Mouse (Mus musculus) CD4-positive, CD25-positive, alpha-beta regulatory T cell, adult 9 weeks (primary cell): ENCODE measurements around the gene Gm8237. TPM values are rescaled to one million over a fixed set of nuclear protein-coding genes. Genes with fewer than 3 reads are reported as not detected.

Source experiments
- polyA plus RNA-seq: library from polyadenylated mRNA; unstranded; fragments of 100-300 nt; shearing (Covaris generic); gene quantifications from one replicate; pipeline ENCODE4 v1.2.1, GENCODE M21; 2017

Gene Gm8237
- polyA plus RNA-seq, result 1.8 TPM

GRCm38 (mm10) chr14:5880241-5880640 is at the start of gene Gm8237:
TSS of gene Gm8237 (minus strand) at chr14:5880382.

DNA sequence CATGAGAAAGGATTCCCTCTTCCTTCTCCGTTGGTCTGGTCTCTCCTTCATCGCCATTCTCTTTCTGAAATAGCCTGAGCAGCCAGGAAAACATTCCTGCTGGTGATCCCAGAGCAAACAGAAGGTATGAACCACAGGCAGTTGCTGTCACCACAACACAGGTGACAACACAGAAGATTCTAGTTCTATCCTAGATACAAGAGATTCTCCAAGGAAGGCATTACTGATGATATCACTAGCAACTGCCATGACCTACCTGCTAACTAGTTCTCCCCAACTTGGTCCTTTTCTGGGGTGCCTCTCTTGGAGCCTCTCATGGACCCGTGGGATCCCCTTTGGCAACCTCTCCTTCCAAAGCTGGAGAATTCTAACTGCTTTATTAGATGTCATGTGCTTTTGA is 50.0 kb downstream of the Gm8237 start, which contains the start of gene Gm3424:
Gene Gm3424, minus strand, starts transcription at position 101 of the 400 bp plus-strand sequence.

Other genes starting within 250 kb of the Gm8237 start
- not detected for gene Gm8265, start 247.4 kb downstream of the Gm8237 start, polyA plus RNA-seq
- not detected for gene Gm9603, start 192.9 kb downstream of the Gm8237 start, polyA plus RNA-seq
- gene Gm3373, start 138.8 kb downstream of the Gm8237 start, polyA plus RNA-seq, result 0.66 TPM
- 6.1 TPM for gene Gm3383, start 72.4 kb downstream of the Gm8237 start, polyA plus RNA-seq
- not detected for gene Gm3424, start 50.1 kb downstream of the Gm8237 start, polyA plus RNA-seq
- 2.4 TPM for gene Gm3248, start 81.4 kb upstream of the Gm8237 start, polyA plus RNA-seq
- gene Gm3453, start 98.8 kb upstream of the Gm8237 start, polyA plus RNA-seq, result not detected
- gene Gm6337, start 177.9 kb upstream of the Gm8237 start, polyA plus RNA-seq, result not detected
- 4.4 TPM for gene Gm8206, start 213.6 kb upstream of the Gm8237 start, polyA plus RNA-seq
- gene Gm3468, start 228.3 kb upstream of the Gm8237 start, polyA plus RNA-seq, result 8.6 TPM
- gene Gm3476, start 245.4 kb upstream of the Gm8237 start, polyA plus RNA-seq, result not detected